Mouse (Mus musculus) right cerebral cortex, adult 2 months (tissue): ENCODE data around the gene Vps9d1.
A peak's percentile ranks its signal among the peaks of the same experiment; 100 is the strongest.
"Not testable (repeated sequence)": the region's sequence is repeated elsewhere in the genome, so short reads cannot be mapped to it uniquely, and the experiment has no call there.

ENCODE experiments used
- DNase-seq, 2 experiments: peaks; one replicate each; pipeline ENCODE4 v3.0.0; 2021 to 2022; ENCODE audit warnings: low spot score in 2 of 2

The Vps9d1 gene

GRCm38 (mm10) chr8:123253451-123254098, 573 bp downstream of the Vps9d1 start:
- peak in 1 of 2 experiments; percentile 38 for DNase-seq

DNA sequence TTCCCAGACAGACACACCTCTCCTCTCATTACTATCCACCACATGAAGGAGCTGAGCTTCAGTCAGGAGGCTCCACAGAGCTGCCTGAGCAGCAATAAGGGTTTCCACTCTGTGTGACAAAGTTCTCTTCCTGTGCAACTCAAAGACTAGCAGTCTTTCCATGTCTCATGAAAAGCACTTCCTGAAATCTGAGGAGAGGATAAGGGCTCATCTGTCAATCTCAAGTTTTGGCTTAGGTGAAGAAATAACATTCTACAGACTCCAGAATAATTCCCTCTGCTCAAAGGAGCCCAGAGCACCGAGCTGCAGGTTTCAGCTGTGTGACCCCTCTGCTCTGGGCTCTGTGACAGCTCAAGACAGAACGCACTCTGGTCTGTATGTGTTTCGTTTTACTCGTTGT, 1.2 kb downstream of the Vps9d1 start:
- DNase-seq, result no peak

DNA sequence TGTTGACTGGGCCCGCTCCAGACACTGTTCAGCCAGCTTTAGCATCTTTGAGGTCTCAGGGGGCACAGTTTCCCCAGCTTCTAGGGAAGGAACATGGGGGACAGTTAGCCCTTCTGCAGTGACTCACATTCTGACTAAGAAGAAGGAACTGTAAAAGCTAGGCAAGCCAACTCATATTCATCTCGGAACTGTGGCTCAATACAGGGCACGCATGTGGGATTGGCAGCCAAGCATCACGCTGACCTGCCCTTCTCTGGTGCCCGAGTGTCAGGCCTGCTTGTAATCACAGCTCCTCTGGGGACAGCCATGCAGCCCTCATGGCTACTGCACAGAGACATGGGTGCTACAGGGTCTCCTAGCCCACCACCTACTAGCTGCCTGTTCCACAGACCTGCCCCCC, 3.2 kb downstream of the Vps9d1 start:
- DNase-seq, result no peak

GRCm38 (mm10) chr8:123248596-123248995, 5.6 kb downstream of the Vps9d1 start:
- no peak for DNase-seq

DNA sequence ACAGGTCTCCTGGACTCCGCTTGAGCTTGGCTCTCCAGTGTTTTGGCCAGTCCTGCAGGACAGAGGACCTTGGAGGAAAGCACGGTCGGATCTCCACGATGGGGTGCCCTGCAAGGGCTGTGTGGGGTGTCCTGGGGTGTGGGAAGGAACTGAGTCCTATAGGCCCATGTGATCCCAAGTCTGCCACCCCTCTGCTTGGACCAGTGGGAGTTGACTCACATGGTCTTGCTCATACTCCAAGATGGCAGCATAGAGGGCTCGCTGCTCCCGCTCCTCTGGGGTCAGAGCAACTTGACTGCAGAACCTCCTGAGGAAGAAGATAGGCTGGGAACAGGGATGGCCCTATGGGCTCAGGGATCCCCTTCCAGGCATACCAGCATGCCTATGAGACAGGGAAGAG, 6.4 kb downstream of the Vps9d1 start:
- DNase-seq, result no peak

GRCm38 (mm10) chr8:123245543-123245942, 8.6 kb downstream of the Vps9d1 start:
- no peak for DNase-seq

DNA sequence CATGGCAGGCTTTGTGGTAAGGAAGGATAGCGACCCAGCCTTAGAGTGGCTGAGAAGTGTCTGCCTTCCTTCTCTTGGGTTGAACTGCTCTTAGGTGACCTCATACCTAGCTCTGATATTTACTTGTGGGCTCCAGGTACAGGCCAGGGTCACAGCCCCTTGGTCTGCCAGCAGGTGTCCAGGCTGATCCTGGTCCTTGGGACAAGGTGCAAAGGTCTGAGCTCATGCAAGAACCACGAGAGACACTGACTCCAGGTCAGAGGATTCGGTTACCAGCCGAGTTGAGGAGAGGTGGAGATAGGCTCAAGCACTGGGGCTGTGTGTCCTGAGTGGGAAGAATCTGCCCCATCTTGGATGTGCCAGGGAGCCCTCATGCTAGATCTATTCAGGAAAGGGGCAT, 9.8 kb downstream of the Vps9d1 start:
- DNase-seq, result no peak

DNA sequence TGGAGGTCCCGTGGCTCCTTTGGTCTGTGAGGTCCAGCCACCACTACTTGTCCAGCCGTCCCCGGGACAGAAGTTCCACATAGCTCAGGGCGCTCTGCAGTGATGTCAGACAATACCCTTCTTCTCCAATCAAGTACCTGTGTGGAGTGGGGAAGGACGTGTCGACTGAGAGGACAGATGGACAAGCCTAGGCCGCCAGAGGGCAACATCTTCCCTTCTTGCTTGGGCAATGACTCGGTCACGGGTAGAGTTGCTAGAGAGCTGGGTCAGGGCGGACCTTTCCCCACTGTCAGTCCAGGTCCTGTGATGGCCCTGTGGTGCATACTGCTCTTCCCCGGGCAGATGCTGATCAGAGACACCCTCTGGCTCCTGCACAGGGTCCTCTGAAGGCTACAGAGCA, 11.1 kb downstream of the Vps9d1 start:
- DNase-seq, result no peak

DNA sequence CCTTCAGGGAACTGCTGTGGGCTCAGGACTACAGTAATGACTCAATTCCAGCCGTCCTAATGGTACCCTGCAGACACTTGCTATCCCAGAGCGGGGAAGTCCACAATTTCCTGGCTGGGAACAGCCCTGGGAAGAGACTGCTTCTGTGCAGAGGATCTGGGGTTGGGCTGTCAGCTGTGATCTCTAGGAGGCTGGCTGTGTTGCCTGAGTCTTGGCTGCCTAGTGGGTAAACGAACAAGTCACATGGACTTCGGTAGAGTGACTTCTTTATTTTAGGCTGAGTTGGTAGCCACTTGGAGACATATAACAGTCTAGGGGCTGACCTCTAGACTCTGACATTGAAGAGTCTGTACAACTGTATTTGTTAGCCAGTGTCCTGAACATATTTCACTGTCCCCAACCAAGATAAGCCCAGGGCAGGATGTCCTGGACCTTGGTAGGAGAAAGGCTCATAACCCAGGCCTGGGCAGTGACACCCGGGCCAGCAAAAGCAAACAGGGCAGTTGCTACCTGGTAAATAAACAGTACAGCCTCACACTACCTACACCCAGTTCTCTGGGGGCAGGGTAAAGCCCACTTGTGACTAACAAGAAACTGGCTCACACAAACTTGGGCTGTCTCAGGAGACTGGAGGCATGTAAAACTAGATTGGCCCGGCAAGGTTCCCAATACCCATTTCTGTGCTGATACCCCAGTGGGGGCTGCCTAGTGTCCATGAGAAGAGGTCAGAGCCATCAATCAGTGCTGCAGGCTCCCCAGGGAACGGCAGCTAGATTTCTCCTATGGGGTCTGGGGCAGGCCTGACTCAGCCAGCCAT, 11.8 kb downstream of the Vps9d1 start:
- no peak for DNase-seq

DNA sequence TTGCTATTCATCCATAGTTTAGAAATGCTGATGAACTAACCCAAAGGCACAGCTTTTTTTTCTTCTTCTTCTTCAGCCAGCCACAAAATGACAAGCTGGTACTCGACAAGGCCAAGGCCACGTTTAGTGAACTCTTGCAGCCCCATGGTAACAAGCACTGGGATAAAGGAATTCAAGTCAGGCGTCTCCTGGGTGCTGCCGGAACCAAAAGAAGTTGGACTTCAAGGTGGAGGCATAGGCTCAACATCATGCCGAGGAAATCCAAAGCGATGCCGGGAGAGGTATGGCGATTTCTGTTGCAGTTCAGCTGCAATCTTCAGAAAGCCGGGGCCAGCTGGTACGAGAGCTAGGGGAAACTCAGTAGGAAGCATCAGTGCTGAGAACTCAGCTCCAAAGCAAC, 14.8 kb downstream of the Vps9d1 start:
- DNase-seq, result no peak

- peak; percentile 86 for DNase-seq
These were observed 18.3 kb downstream of the Vps9d1 start, which contains the start of gene Spata2l for GRCm38 (mm10) chr8:123235520-123236497. Gene Spata2l (minus strand): TSS chr8:123236233.

- DNase-seq, result peak; percentile 87 to 92
These were observed 19.1 kb downstream of the Vps9d1 start for GRCm38 (mm10) chr8:123234918-123235519.

DNA sequence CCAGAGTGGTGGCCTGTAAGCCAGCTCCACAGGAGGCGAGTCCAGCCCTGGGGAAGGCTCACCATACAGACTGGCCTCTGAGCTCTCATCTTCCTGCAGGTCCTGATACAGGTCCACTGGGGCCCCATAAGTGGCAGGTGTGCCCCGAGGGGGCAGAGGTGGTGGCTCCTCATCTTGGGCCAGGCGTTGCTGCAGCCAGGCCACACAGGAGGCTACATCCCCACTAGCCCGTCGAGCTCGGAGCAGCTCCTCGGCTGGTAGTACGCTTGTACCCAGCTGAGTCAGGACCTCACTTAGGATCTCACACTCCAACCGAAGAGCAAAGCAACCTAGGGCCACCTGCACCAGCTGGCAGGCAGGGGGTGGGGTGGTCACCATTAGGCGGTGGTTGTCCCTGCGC, 20.4 kb downstream of the Vps9d1 start:
- DNase-seq, result peak in 1 of 2 experiments; percentile 26

GRCm38 (mm10) chr8:123233300-123233699, 20.8 kb downstream of the Vps9d1 start:
- DNase-seq, result peak in 1 of 2 experiments; percentile 39

DNA sequence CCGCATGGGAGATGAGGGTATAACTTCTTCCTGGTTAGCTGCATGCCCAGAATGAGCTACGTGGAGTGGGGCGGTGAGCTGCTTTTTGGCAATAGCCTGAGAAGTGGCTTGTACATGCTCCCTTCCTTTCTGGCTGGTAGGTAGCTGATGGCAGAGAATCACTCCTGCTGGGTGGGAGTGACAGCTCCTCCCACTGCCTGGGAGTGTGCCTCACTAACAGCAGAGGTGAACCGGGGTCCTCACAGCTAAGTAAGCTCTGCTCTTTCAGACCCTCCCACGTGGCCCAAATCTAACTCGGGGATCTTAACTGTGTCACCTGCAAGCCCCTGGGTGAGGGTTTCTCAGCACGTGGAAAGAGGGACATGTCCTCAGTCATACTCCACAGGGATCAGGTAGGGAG, 21.6 kb downstream of the Vps9d1 start:
- peak in 1 of 2 experiments; percentile 56 for DNase-seq

- DNase-seq, result peak in 1 of 2 experiments; percentile 40
These were observed 22.4 kb downstream of the Vps9d1 start for GRCm38 (mm10) chr8:123231742-123232141.

- not testable (repeated sequence) for DNase-seq
These were observed 23.8 kb downstream of the Vps9d1 start for GRCm38 (mm10) chr8:123230326-123230725.

DNA sequence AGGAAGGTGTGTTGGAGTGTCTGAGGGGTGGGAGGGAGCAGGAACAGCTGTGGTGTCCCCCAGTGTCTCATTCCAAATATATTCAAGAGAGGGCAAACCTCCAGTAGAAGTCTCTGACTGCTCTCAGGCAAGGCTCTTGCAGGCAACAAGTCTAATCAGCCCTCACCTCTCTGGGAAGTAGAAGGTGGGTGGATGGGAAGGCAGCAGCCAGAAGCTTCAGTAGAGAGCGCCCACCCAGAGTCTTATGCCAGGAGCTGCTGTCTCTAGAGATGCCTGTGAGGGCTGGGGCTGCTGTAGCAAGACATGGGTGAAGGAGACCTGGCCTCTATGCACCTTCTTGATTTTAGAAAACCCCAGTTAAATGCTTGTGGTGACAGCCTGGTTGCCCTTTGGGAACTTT, 25.7 kb downstream of the Vps9d1 start:
- DNase-seq, result peak in 1 of 2 experiments; percentile 47

DNA sequence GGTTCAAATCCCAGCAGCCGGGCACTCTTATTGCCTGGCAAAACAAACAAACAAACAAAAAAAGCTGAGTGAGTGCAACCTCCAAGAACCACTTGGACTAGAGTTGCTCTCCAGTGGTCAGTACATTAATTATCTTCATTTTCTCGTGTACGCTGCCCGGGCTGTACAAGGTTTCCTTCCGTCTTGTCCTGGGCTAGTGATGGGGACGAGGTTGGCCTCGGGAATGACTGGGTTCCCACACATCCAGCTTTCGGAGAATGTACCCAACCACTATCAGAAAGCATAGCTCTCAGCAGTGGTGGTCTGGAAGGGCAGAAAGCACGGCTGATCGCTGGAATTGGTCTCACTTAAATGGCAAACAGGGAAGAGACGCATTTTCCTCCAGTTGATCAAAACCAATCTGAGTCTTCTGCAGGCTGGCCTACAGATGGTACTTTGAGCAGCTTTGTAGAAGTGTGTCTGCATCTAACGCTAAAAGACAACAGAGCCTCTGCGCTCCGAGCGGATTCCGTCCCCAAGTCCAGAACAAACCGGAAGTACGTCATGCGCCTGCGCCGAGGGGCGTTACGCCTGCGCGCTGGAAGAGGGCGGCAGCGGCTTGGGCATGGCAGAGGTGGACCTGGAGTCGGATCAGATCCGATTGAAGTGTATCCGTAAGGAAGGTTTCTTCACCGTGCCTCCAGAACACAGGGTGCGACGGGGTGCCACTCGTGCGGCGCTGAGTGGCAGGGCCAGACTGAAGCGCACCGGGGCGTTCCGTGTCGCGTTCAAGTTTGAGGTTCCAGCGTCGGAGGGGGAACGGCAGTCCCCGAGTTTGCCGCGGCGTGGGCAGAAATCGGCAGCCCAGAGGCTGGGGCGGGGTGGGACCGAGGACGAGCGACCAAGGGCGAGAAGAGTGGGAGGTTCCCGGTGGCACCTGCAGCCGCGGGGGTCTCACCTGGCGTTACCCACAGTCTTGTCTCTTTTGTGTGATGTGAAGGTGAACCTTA, 29.6 kb downstream of the Vps9d1 start, which contains the start of gene Cdk10:
Gene Cdk10 (plus strand): TSS at position 565 of the 989 bp plus-strand sequence.
- DNase-seq, result peak; percentile 96 to 97

- DNase-seq, result no peak
These were observed 33.2 kb downstream of the Vps9d1 start for GRCm38 (mm10) chr8:123220917-123221316.
